Mouse (Mus musculus) forebrain, embryonic 14.5 days (tissue): ENCODE results near the gene Tmem91. TPM values are rescaled to one million over a fixed set of nuclear protein-coding genes. Genes with fewer than 3 reads are reported as not detected.

Source experiments
- ATAC-seq: fragments of 200-750 bp; cut with Nextera tagmentation; 2 replicates; pipeline ENCODE4 v1.8.0; 2017; ENCODE audit warnings: mild to moderate bottlenecking, moderate library complexity
- DNase-seq: peaks from one replicate; pipeline ENCODE4 v3.0.0-alpha.2; 2015; ENCODE audit warnings: low spot score
- H3K27ac ChIP-seq: fragments of 300-500 bp; sonication (generic); 2 replicates; pipeline ENCODE4 v1.5.1; 2014; ENCODE audit warnings: low read depth, mild to moderate bottlenecking, control low read depth, low read length, moderate library complexity
- H3K27me3 ChIP-seq: fragments of 300-500 bp; sonication (generic); replicated peaks from 2 replicates; pipeline ENCODE4 v1.6.1; 2014; ENCODE audit warnings: low read length, control low read depth, mixed read lengths; ENCODE audit not compliant: control insufficient read depth, insufficient read depth
- H3K36me3 ChIP-seq: fragments of 300-500 bp; sonication (generic); 2 replicates; pipeline ENCODE4 v1.6.1; 2014; ENCODE audit warnings: low read length, control low read depth; ENCODE audit not compliant: control insufficient read depth, insufficient read depth
- H3K4me1 ChIP-seq: fragments of 300-500 bp; sonication (generic); 2 replicates; pipeline ENCODE4 v1.6.1; 2014; ENCODE audit warnings: antibody characterized with exemption, low read length, control low read depth; ENCODE audit not compliant: control insufficient read depth, insufficient read depth
- H3K4me2 ChIP-seq: fragments of 300-500 bp; sonication (generic); 2 replicates; pipeline ENCODE4 v1.6.1; 2014; ENCODE audit warnings: mild to moderate bottlenecking, control low read depth, low read length
- H3K4me3 ChIP-seq: fragments of 300-500 bp; sonication (generic); 2 replicates; pipeline ENCODE4 v1.5.1; 2014; ENCODE audit warnings: low read depth, low read length, control low read depth
- H3K9ac ChIP-seq: fragments of 300-500 bp; sonication (generic); 2 replicates; pipeline ENCODE4 v1.6.1; 2014; ENCODE audit warnings: mild to moderate bottlenecking, low read length, control low read depth, moderate library complexity
- H3K9me3 ChIP-seq: fragments of 300-500 bp; sonication (generic); replicated peaks from 2 replicates; pipeline ENCODE4 v1.6.1; 2016; ENCODE audit warnings: low read length, control low read depth, mixed read lengths; ENCODE audit not compliant: control insufficient read depth
- WGBS: fragments of 180-500 bp; shearing (Covaris S2); extraction: QIAGEN DNeasy Blood & Tissue Kit; methylation state at CpG from one replicate; pipeline ENCODE4 v1.1.7; 2014; 5-methylcytosine and 5-hydroxymethylcytosine counted together
- polyA plus RNA-seq: library from polyadenylated mRNA; unstranded; fragments of >200 nt; fragmentation: Nextera tagmentation; extraction: Ambion mirVana; gene quantifications from 2 replicates; pipeline ENCODE4 v1.2.1, GENCODE M21; 2014

Gene Tmem91
- polyA plus RNA-seq, 1 experiment from 2014 or later = 11.1 TPM

- peak overlapping the region; percentile 57 for H3K4me2 ChIP-seq
- 0 out of 2 replicates have a peak, but pooled peaks cover 3% of the 10 kb centered on the region for H3K4me1 ChIP-seq
- H3K27ac ChIP-seq = no peak overlapping the region
- ATAC-seq = peak; percentile 60
- no peaks in the 10 kb centered on the region for H3K9me3 ChIP-seq
- DNase-seq = no peak
- no peaks in the 10 kb centered on the region for H3K36me3 ChIP-seq
- H3K27me3 ChIP-seq = peaks cover 9% of the 10 kb centered on the region; the same call in 1 of the 2 replicates
- H3K9ac ChIP-seq = peak overlapping the region; percentile 50
- WGBS = 2% methylated on average over 37 of the region's 37 CpGs
- H3K4me3 ChIP-seq = peak overlapping the region; percentile 23
Measured at GRCm38 (mm10) chr7:25704716-25705364, 29.9 kb upstream of the Tmem91 start.

DNA sequence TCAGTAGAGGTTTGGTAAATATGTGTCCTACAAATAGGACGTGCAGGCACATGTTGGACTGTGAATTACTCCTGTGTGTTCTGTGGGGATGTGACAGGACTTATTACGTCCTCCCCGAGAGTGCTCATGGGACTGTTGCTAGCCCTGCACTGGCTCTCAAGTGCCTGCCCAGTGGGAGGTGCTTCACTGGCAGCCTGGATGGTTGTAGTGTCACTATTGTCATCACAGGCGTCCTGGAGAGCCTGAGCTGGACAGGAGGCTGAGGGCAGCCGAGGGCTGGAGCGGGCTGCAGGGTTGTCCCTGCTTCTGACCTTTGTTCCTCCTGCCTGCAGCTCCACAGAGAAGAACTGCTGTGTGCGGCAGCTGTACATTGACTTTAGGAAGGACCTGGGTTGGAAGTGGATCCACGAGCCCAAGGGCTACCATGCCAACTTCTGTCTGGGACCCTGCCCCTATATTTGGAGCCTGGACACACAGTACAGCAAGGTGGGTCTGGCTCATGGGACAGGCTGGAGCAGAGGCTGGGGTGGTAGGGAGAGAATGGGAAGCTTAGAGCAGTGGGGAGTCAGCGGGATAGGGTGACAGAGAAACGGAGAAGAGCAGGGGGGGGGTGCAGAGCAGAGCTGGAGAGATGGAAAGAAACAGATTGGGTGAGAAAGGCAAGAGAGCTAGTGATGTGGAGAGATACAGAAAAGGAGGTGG lies 29.0 kb upstream of the Tmem91 start:
- Histone ChIP-seq H3K36me3 (no peaks in the 10 kb centered on the region), H3K4me2 (peak overlapping the region; percentile 57; the same call in 1 of the 2 replicates), H3K27me3 (peaks cover 9% of the 10 kb centered on the region; the same call in 1 of the 2 replicates), H3K4me3 (no peak overlapping the region), H3K4me1 (0 out of 2 replicates have a peak, but pooled peaks cover 3% of the 10 kb centered on the region), H3K9me3 (no peaks in the 10 kb centered on the region), H3K9ac (no peak overlapping the region), H3K27ac (no peak overlapping the region)
- ATAC-seq (0 out of 2 replicates have a peak, but pooled peaks have one; percentile 27), DNase-seq (no peak)
- 15% methylated on average over 10 of the region's 10 CpGs for WGBS

DNA sequence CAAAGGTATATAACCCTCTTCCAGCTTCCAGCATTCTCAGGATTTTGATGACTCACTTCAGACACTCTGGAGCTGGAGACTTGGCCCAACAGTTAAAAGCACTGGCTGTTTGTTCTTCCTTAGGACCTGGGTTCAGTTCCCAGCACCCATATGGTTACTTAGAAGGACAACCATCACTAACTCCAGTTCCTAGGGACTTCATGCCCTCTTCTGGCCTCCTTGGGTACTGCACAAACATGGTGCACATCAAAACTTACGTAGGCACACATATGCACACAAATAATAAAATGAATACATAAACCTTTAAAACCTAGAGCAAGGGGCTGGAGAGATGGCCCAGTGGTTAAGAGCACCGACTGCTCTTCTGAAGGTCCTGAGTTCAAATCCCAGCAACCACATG lies 27.4 kb upstream of the Tmem91 start:
- Histone ChIP-seq H3K4me1 (0 out of 2 replicates have a peak, but pooled peaks cover 3% of the 10 kb centered on the region), H3K9me3 (no peaks in the 10 kb centered on the region), H3K9ac (no peak overlapping the region), H3K4me2 (no peak overlapping the region), H3K27me3 (peaks cover 9% of the 10 kb centered on the region; the same call in 1 of the 2 replicates), H3K4me3 (no peak overlapping the region), H3K36me3 (no peaks in the 10 kb centered on the region), H3K27ac (no peak overlapping the region)
- WGBS = 91% methylated on average over 2 of the region's 2 CpGs
- no peak for DNase-seq
- no peak for ATAC-seq

- H3K36me3 ChIP-seq = no peaks in the 10 kb centered on the region
- 0 out of 2 replicates have a peak, but pooled peaks cover 3% of the 10 kb centered on the region for H3K4me1 ChIP-seq
- peaks cover 9% of the 10 kb centered on the region; the same call in 1 of the 2 replicates for H3K27me3 ChIP-seq
- no peak overlapping the region for H3K27ac ChIP-seq
- H3K4me2 ChIP-seq = no peak overlapping the region
- H3K4me3 ChIP-seq = no peak overlapping the region
- no peaks in the 10 kb centered on the region for H3K9me3 ChIP-seq
- DNase-seq (no peak), ATAC-seq (no peak)
- WGBS = 75% methylated on average over 12 of the region's 12 CpGs
- no peak overlapping the region for H3K9ac ChIP-seq
Measured at GRCm38 (mm10) chr7:25700732-25701131, 25.8 kb upstream of the Tmem91 start.

GRCm38 (mm10) chr7:25699851-25700250 lies 24.9 kb upstream of the Tmem91 start:
- 60% methylated on average over 13 of the region's 13 CpGs for WGBS
- Histone ChIP-seq H3K9me3 (no peaks in the 10 kb centered on the region), H3K27ac (no peak overlapping the region), H3K36me3 (no peaks in the 10 kb centered on the region), H3K4me3 (no peak overlapping the region), H3K9ac (no peak overlapping the region), H3K4me2 (no peak overlapping the region), H3K27me3 (peaks cover 9% of the 10 kb centered on the region; the same call in 1 of the 2 replicates), H3K4me1 (0 out of 2 replicates have a peak, but pooled peaks cover 3% of the 10 kb centered on the region)
- DNase-seq (no peak), ATAC-seq (no peak)

DNA sequence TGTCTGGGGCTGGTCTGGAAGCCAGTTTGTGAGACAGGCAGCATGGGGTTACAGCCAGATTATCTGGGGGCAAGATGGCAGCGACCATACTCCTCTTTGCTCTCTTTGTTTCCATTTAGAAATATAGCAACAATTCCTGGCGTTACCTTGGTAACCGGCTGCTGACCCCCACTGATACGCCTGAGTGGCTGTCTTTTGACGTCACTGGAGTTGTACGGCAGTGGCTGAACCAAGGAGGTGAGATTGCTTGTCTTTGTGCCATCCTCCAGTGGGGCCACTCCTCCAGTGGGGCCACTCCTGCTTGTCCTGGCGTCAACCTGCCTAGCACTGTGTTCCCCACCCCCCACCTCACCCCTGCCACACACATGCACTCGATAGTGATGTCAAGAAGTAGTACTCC lies 19.1 kb upstream of the Tmem91 start:
- Histone ChIP-seq H3K36me3 (no peaks in the 10 kb centered on the region), H3K27me3 (peaks cover 19% of the 10 kb centered on the region), H3K4me3 (no peak overlapping the region), H3K27ac (no peak overlapping the region), H3K9me3 (no peaks in the 10 kb centered on the region), H3K4me2 (no peak overlapping the region), H3K4me1 (0 out of 2 replicates have a peak, but pooled peaks cover 2% of the 10 kb centered on the region), H3K9ac (no peak overlapping the region)
- DNase-seq (no peak), ATAC-seq (no peak)
- WGBS = 41% methylated on average over 8 of the region's 8 CpGs

GRCm38 (mm10) chr7:25690051-25690450 lies 15.1 kb upstream of the Tmem91 start:
- Histone ChIP-seq H3K9ac (no peak overlapping the region), H3K9me3 (no peaks in the 10 kb centered on the region), H3K27ac (no peak overlapping the region), H3K36me3 (no peaks in the 10 kb centered on the region), H3K27me3 (peaks cover 53% of the 10 kb centered on the region), H3K4me2 (no peak overlapping the region), H3K4me1 (peaks cover 16% of the 10 kb centered on the region), H3K4me3 (no peak overlapping the region)
- ATAC-seq (no peak), DNase-seq (no peak)
- WGBS = 27% methylated on average over 5 of the region's 5 CpGs

GRCm38 (mm10) chr7:25689603-25690021 lies 14.6 kb upstream of the Tmem91 start:
- whole genome bisulfite sequencing = 10% methylated on average over 12 of the region's 12 CpGs
- no peaks in the 10 kb centered on the region for H3K36me3 ChIP-seq
- ATAC-seq = no peak

More at GRCm38 (mm10) chr7:25689603-25690021, 14.6 kb upstream of the Tmem91 start:
- no peaks in the 10 kb centered on the region for H3K9me3 ChIP-seq
- peaks cover 53% of the 10 kb centered on the region for H3K27me3 ChIP-seq
- H3K9ac ChIP-seq = no peak overlapping the region
- DNase-seq = no peak
- peaks cover 16% of the 10 kb centered on the region for H3K4me1 ChIP-seq
- H3K4me3 ChIP-seq = peak overlapping the region; percentile 39
- H3K27ac ChIP-seq = no peak overlapping the region
- peak overlapping the region; percentile 59 for H3K4me2 ChIP-seq
